Mouse (Mus musculus) forebrain, embryonic 11.5 days (tissue): ENCODE measurements around the gene Lrig2. TPM values are rescaled to one million over a fixed set of nuclear protein-coding genes. Genes with fewer than 3 reads are reported as not detected.

Experiments used
- ATAC-seq: fragments of 200-750 bp; cut with Nextera tagmentation; replicated peaks from 2 replicates; pipeline ENCODE4 v1.8.0; 2017; ENCODE audit warnings: moderate TSS enrichment; ENCODE audit not compliant: low FRiP score
- DNase-seq: peaks from one replicate; pipeline ENCODE4 v3.0.0-alpha.2; 2017; ENCODE audit warnings: low spot score
- H3K27ac ChIP-seq: fragments of 300-500 bp; sonication (generic); 2 replicates; pipeline ENCODE4 v1.5.1; 2014; ENCODE audit warnings: low read depth, low read length
- H3K27me3 ChIP-seq: fragments of 300-500 bp; sonication (generic); 2 replicates; pipeline ENCODE4 v1.6.1; 2014; ENCODE audit warnings: mild to moderate bottlenecking, low read length, mixed read lengths; ENCODE audit not compliant: control insufficient read depth, insufficient read depth
- H3K36me3 ChIP-seq: fragments of 300-500 bp; sonication (generic); 2 replicates; pipeline ENCODE4 v1.6.1; 2014; ENCODE audit warnings: mild to moderate bottlenecking, low read length, moderate library complexity, mixed read lengths; ENCODE audit not compliant: control insufficient read depth, insufficient read depth
- H3K4me1 ChIP-seq: fragments of 300-500 bp; sonication (generic); replicated peaks from 2 replicates; pipeline ENCODE4 v1.6.1; 2014; ENCODE audit warnings: low read length, mixed read lengths; ENCODE audit not compliant: control insufficient read depth, insufficient read depth
- H3K4me2 ChIP-seq: fragments of 300-500 bp; sonication (generic); 2 replicates; pipeline ENCODE4 v1.6.1; 2014; ENCODE audit warnings: low read depth, mild to moderate bottlenecking, low read length, moderate library complexity, mixed read lengths; ENCODE audit not compliant: severe bottlenecking
- H3K4me3 ChIP-seq: fragments of 300-500 bp; sonication (generic); 2 replicates; pipeline ENCODE4 v1.5.1; 2014; ENCODE audit warnings: low read depth, low read length
- H3K9ac ChIP-seq: fragments of 300-500 bp; sonication (generic); 2 replicates; pipeline ENCODE4 v1.6.1; 2014; ENCODE audit warnings: low read length
- H3K9me3 ChIP-seq: fragments of 300-500 bp; sonication (generic); 2 replicates; pipeline ENCODE4 v1.6.1; 2016; ENCODE audit warnings: low read length, mixed read lengths; ENCODE audit not compliant: control insufficient read depth
- WGBS: fragments of 180-500 bp; shearing (Covaris S2); extraction: QIAGEN DNeasy Blood & Tissue Kit; methylation state at CpG from one replicate; pipeline ENCODE4 v1.1.7; 2014; 5-methylcytosine and 5-hydroxymethylcytosine counted together
- polyA plus RNA-seq: library from polyadenylated mRNA; unstranded; fragments of >200 nt; fragmentation: Nextera tagmentation; extraction: Ambion mirVana; gene quantifications from 2 replicates; pipeline ENCODE4 v1.2.1, GENCODE M21; 2014

The Lrig2 gene
- polyA plus RNA-seq, 1 experiment from 2014 or later, result 23.5 TPM

GRCm38 (mm10) chr3:104518931-104519330 lies 7.2 kb upstream of the Lrig2 start:
- H3K27me3 ChIP-seq, result no peaks in the 10 kb centered on the region
- ATAC-seq (no peak), DNase-seq (no peak)
- no peaks in the 10 kb centered on the region for H3K4me1 ChIP-seq
- no peak overlapping the region for H3K4me2 ChIP-seq
- 64% methylated on average over 6 of the region's 6 CpGs for WGBS
- H3K9ac ChIP-seq, result no peak overlapping the region
- no peak overlapping the region for H3K27ac ChIP-seq
- no peaks in the 10 kb centered on the region for H3K9me3 ChIP-seq
- no peak overlapping the region for H3K4me3 ChIP-seq
- no peaks in the 10 kb centered on the region for H3K36me3 ChIP-seq

DNA sequence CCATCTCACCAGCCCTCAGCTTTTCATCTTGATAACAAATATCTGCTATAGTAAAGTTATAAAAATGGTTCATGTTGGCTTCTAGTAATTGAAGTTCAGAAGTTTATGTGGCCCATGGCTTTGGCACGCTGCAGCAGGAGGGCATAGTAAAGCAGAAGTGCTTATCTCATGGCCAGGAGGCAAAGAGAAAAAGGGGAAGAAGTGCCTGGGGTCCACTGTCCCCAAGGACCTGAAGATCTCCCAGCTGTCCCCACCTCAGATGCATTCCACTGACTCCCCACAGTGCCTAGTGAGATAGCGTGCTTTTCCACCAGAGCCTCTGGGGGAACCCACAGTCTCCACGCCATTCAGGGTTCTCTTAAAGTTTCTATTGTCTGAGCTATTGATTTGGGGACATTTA lies 6.7 kb upstream of the Lrig2 start:
- DNase-seq (no peak), ATAC-seq (no peak)
- Histone ChIP-seq H3K4me1 (no peaks in the 10 kb centered on the region), H3K4me3 (no peak overlapping the region), H3K9ac (no peak overlapping the region), H3K27ac (no peak overlapping the region), H3K4me2 (no peak overlapping the region), H3K9me3 (no peaks in the 10 kb centered on the region), H3K36me3 (no peaks in the 10 kb centered on the region), H3K27me3 (no peaks in the 10 kb centered on the region)
- 86% methylated on average over 3 of the region's 3 CpGs for WGBS

DNA sequence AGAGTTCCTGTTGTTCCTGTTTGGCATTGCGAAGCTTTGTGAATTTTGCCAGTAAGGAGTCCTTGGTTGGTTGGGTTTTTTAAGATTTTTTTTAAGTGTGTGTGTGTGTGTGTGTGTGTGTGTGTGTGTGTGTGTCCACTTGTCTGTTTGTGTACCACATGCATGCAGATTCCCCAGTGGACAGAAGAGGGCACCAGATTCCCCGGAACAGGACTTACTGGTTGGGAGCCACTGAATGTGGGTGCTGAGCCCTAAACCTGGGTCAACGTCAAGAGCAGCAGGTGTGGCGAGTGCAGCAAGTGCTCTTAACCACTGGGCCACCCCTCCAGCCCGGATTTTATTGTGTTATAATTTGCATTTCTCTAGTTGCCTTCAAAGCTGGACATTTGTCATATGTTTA lies 5.4 kb upstream of the Lrig2 start:
- H3K9ac ChIP-seq, result no peak overlapping the region
- WGBS, result 84% methylated on average over 5 of the region's 5 CpGs
- no peaks in the 10 kb centered on the region for H3K9me3 ChIP-seq
- no peak overlapping the region for H3K27ac ChIP-seq
- H3K4me2 ChIP-seq, result no peak overlapping the region
- no peak overlapping the region for H3K4me3 ChIP-seq
- no peaks in the 10 kb centered on the region for H3K36me3 ChIP-seq
- DNase-seq, result no peak
- H3K27me3 ChIP-seq, result no peaks in the 10 kb centered on the region
- ATAC-seq, result no peak
- no peaks in the 10 kb centered on the region for H3K4me1 ChIP-seq

- Histone ChIP-seq H3K9ac (no peak overlapping the region), H3K9me3 (no peaks in the 10 kb centered on the region), H3K4me3 (no peak overlapping the region), H3K27ac (no peak overlapping the region), H3K4me2 (no peak overlapping the region), H3K4me1 (no peaks in the 10 kb centered on the region), H3K27me3 (no peaks in the 10 kb centered on the region), H3K36me3 (no peaks in the 10 kb centered on the region)
- ATAC-seq, result no peak
- 88% methylated on average over 2 of the region's 2 CpGs for WGBS
- no peak for DNase-seq
Measured at GRCm38 (mm10) chr3:104514510-104514909, 2.8 kb upstream of the Lrig2 start.

DNA sequence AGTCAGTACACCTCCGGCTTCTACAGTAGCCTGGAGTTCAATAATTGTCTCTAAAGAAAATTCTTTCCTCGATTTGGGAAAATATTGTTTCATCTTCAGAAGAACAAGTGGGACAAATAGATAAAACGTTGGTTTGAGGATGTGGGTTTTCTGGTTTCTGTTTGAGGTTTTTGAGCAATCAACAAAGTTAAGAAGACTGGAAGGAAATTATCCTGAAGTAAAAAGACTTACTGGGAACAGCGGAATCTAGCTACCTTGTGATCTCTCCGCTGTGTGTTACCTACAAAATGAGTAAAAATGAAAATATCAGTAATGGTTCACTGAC lies 668 bp upstream of the Lrig2 start:
- Histone ChIP-seq H3K4me3 (peak overlapping the region; percentile 83), H3K27me3 (no peaks in the 10 kb centered on the region), H3K27ac (no peak overlapping the region; the same call in 1 of the 2 replicates), H3K9me3 (no peaks in the 10 kb centered on the region), H3K4me2 (peak overlapping the region; percentile 58), H3K36me3 (no peaks in the 10 kb centered on the region), H3K4me1 (no peaks in the 10 kb centered on the region), H3K9ac (no peak overlapping the region; the same call in 1 of the 2 replicates)
- WGBS, result 25% methylated on average over 5 of the region's 5 CpGs
- ATAC-seq, result no peak
- no peak for DNase-seq

GRCm38 (mm10) chr3:104510771-104511429 lies 818 bp downstream of the Lrig2 start:
- Histone ChIP-seq H3K4me2 (peak overlapping the region; percentile 47), H3K27me3 (no peaks in the 10 kb centered on the region), H3K27ac (peak overlapping the region; percentile 91), H3K36me3 (no peaks in the 10 kb centered on the region), H3K4me1 (no peaks in the 10 kb centered on the region), H3K4me3 (peak overlapping the region; percentile 83), H3K9ac (peak overlapping the region; percentile 83), H3K9me3 (no peaks in the 10 kb centered on the region)
- DNase-seq (no peak), ATAC-seq (peak; percentile 35)
- WGBS, result 1% methylated on average over 14 of the region's 14 CpGs

DNA sequence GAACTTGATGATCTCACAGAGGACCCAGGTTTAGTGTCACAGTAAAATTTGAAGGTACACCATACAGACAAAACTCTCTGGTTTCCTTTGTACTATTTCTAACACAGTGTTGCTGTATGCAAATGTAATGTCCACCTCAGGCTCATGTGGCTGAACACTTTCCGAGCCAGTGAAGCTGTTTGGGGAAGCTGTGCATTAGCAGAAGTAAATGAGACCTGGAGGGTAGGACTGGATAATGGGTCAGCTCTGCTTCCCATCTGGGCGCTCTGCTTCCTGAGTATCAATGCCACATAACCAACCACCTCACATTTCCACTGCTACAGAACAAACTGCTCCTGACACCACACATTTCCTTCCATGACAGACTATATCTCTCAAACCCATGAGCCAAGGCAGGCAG lies 10.1 kb downstream of the Lrig2 start:
- Histone ChIP-seq H3K9ac (no peak overlapping the region), H3K4me3 (no peak overlapping the region), H3K27ac (no peak overlapping the region), H3K27me3 (no peaks in the 10 kb centered on the region), H3K4me1 (no peaks in the 10 kb centered on the region), H3K9me3 (no peaks in the 10 kb centered on the region), H3K4me2 (no peak overlapping the region), H3K36me3 (no peaks in the 10 kb centered on the region)
- WGBS, result 86% methylated on average over 2 of the region's 2 CpGs
- DNase-seq, result no peak
- no peak for ATAC-seq

GRCm38 (mm10) chr3:104500881-104501280 lies 10.8 kb downstream of the Lrig2 start:
- no peak for DNase-seq
- Histone ChIP-seq H3K4me2 (no peak overlapping the region), H3K27me3 (no peaks in the 10 kb centered on the region), H3K4me1 (no peaks in the 10 kb centered on the region), H3K4me3 (no peak overlapping the region), H3K27ac (no peak overlapping the region), H3K9me3 (no peaks in the 10 kb centered on the region), H3K36me3 (no peaks in the 10 kb centered on the region), H3K9ac (no peak overlapping the region)
- 93% methylated on average over 2 of the region's 2 CpGs for WGBS
- ATAC-seq, result no peak

DNA sequence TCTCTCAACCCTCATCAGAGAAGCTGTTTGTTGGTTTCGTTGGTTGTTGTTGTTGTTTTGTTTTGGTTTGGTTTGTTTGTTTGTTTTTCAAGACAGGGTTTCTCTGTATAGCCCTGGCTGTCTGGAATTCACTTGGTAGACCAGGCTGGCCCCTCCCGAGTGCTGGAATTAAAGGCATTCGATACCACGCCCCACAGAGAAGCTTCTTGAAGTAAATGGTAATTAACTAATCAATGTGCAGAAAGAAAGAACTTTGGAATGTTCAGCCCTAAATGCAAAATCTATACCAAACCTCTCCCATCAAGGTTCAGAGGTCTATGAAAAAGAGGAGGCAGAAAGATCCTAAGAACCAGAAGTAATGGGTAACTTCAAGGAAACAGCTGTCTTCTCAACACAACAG lies 15.5 kb downstream of the Lrig2 start:
- Histone ChIP-seq H3K36me3 (no peaks in the 10 kb centered on the region), H3K27me3 (no peaks in the 10 kb centered on the region), H3K9ac (no peak overlapping the region), H3K27ac (no peak overlapping the region), H3K4me3 (no peak overlapping the region), H3K4me1 (no peaks in the 10 kb centered on the region), H3K9me3 (no peaks in the 10 kb centered on the region), H3K4me2 (no peak overlapping the region)
- WGBS, result 87% methylated on average over 4 of the region's 4 CpGs
- ATAC-seq (no peak), DNase-seq (no peak)
